Mouse (Mus musculus) T-helper 2 cell (primary cell): ENCODE measurements around the gene Nfib.

ENCODE experiments used
- in situ Hi-C: fragments of 300-600 bp; cut with MboI, MseI; formaldehyde crosslinking; loops from one replicate; pipeline ENCODE4 v1.15.1; 2025; ENCODE audit warnings: high pct_unique_total_duplicates

Gene Nfib

GRCm38 (mm10) chr4:82438631-82439030, 266.9 kb downstream of the Nfib start:
- in situ Hi-C loops, result no loop called here

DNA sequence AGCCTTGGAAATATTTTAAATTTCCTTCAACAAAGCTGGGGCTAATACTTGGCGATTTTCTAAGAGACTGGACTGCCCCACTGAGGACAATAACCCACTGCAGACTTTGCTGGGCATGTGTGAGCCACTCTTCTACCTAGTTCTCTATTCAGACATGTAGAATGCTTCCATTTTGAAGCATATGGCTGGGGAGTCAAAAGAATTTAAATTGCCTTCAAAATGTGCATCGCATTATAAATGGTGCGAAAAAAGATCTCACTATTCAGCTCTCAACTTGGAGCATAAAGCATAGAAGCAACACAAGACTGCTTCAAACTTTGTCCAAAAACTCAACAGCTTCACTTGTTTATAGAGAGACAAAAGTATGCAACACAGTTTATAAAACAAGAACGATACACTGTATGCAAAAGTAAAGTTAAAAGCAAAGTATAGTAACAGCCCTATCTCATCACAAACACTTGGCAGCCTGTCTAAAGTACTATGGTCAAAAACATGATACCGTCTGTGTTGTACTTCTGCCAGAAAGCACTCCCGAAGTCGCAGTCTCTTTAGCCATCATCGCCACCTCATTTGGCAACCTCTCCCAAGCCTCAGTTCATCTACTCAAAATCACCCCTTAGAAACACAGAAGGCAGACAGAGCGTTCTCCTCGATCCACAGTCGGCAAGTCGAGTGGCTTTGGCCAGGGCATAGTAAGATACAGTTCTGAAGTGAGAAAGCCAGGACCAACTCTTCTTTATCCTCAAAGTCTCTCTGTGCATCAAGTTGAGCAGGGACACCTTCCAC, 267.8 kb downstream of the Nfib start:
- in situ Hi-C loops, result no loop called here

DNA sequence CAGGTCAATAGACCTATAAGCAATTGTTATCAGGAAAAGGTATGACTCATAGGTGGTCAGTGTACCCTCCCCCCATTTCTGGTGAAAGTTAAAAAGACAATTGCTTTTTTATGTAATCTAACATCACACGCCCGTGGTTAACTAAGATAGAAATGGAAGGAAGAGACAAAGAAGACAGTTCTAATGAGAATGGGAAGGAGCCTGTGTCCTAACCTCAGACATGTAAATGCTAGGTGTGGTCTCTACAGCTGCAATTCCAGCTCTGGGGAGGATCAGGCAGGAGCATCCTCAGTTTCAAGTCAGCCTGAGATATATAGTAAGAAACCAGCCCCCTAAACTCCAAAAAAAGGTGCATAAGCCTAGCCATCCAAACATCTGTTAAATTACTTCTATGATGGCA, 268.9 kb downstream of the Nfib start:
- in situ Hi-C loops, result no loop called here

GRCm38 (mm10) chr4:82435716-82436115, 269.8 kb downstream of the Nfib start:
- in situ Hi-C loops, result no loop called here

GRCm38 (mm10) chr4:82433926-82434705, 271.4 kb downstream of the Nfib start:
- in situ Hi-C loops, result no loop called here

DNA sequence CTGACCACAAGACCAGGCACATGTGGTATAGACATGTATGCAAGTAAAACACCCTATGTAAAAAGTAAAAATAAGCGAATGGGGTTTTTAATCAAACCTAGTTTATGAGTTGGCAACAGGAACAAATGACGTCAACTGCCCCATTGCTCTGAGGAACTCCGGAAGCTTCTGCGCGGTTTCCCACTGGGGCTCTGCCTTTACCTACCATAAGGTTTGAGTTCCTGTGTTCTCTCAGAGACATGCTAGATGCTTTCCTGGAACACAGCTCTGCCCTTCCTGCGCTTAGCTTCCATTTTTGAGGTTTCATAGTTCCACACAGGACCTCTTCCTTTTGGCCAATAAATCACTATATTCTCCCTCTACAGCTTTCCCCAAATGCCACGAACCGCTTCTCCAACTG, 273.7 kb downstream of the Nfib start:
- in situ Hi-C loops, result no loop called here

GRCm38 (mm10) chr4:82430802-82431201, 274.7 kb downstream of the Nfib start:
- in situ Hi-C loops, result no loop called here

DNA sequence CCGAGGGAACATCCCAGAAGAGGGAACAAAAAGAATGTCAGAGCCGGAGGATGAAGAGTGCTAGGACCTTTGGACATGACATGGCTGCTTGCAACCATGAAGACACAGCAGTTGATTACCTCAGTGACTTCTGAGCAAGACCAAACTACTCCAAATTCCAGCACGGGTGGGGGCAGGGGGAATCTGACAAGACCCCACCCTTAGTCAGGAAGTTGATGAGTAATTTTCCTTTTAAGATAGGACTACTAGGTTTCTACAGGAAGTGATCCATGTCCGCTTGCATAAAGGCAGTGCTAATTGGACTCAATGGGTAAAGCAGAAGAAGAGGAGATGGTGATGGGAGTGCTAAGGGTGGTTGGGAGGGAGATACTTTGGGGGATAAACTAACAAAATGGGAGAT, 279.3 kb downstream of the Nfib start:
- in situ Hi-C loops, result no loop called here

GRCm38 (mm10) chr4:82418241-82418640, 287.3 kb downstream of the Nfib start:
- in situ Hi-C loops, result no loop called here

- in situ Hi-C loops, result no loop called here
These were observed 289.7 kb downstream of the Nfib start for GRCm38 (mm10) chr4:82415817-82416216.

DNA sequence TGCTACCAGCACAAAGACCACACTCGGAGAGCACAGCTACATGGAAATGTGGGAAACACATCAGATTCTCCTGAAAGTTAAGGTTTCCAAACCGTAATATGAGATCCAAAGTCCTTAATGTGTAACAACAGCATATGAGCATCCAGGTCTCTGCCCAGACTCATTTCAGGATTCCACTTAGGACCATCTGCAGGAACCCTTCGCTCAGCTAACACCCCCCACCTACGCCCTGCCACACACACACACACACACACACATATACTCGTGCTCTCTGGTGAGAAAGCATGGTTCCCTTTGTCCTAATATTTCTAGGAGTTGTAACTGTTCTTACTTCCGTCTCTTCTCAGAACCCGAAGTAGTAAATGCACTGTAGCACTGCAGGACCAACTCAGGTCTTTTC, 292.9 kb downstream of the Nfib start:
- in situ Hi-C loops, result no loop called here

GRCm38 (mm10) chr4:82411965-82412364, 293.6 kb downstream of the Nfib start:
- in situ Hi-C loops, result no loop called here

DNA sequence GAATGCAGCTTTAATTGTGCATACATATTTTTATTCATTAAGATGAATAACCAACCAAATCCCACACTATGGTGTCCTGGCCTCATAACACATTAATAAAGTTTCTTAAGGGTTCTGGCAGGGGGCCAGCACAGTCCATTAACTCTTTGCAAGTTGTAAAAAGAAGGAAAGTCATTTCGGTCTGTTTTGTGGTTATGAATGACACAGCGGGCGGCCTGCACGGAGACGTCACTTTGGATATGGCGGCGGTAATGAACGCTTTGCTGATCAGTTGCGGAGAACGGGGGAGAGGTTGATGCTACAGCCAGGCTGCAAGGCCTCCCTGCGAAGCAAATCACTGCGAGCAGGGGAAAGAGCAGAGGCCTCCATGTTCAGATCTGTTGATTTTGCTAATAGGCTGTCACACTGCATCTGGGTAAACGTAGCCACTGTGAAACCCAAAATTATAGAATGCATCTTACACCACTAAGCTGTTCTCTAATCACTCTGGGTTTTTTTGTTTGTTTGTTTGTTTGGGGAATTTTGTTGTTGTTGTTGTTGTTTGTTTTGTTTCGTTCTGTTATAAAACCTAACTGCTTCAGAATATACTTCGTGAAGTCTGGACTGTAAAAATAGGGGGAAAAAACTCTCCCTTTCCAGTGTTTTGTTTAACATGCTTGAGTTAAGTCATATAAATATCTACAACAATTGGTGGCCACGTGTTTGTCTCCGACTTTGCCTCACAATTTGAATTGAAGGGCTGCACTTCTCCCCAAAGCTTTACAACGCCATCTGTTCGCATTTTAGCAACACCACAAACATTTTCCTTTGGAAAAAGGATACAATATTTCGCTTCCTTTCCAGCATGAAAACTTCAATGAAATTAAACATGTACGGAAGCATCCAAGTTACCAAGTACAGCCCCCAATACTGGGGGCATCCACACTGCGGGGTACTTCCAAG, 296.8 kb downstream of the Nfib start:
- in situ Hi-C loops, result no loop called here

GRCm38 (mm10) chr4:82406511-82406910, 299.0 kb downstream of the Nfib start:
- in situ Hi-C loops, result no loop called here

DNA sequence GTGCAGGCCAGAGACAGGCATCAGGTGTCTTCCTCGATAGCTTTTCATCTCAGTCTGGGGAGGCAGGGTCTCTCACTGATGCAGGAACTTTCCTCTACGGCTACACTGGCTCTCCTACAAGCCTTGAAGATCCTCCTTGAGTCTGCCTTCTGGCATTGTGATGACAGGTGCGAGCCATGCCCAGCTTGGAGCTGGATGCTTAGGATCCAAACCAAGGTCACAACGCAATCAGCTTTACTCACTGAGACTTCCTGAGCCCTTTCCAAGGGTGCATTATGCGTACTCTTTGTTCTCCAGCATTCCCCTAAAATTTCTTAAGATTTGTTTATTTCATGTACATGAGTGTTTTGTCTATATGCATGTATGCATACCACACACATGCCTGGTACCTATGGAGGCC, 299.8 kb downstream of the Nfib start:
- in situ Hi-C loops, result no loop called here

- in situ Hi-C loops, result no loop called here
These were observed 301.4 kb downstream of the Nfib start for GRCm38 (mm10) chr4:82403975-82404651.

- in situ Hi-C loops, result no loop called here
These were observed 302.9 kb downstream of the Nfib start for GRCm38 (mm10) chr4:82402666-82403065.

DNA sequence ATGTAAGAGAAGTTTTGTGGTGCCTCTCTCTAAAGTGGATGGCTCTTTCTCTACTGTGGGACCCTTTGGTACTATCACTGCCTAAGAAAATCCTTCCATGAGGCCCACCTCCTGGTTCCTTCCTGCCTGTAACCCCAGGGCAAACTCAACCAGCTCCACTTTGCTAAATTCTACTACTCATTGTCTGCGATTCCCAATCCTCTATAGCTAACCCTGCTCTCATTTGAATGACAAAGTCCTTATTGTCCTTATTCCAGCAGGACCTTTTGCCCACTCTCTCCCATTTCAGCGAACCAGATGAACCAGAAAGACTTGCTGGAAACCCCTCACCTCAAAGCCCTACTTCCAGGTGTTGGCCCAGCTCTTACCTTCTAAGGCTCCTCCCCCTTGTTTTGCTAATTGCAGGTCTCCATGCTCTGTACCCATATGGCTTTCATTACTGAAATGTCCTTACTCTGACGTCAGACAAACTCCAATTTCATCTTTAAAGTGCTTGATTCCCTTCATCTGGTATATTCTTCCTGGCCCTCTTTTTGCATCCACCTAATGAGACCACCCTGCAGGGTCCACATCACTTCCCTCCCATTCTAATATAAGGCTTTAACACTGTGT, 304.0 kb downstream of the Nfib start:
- in situ Hi-C loops, result no loop called here

DNA sequence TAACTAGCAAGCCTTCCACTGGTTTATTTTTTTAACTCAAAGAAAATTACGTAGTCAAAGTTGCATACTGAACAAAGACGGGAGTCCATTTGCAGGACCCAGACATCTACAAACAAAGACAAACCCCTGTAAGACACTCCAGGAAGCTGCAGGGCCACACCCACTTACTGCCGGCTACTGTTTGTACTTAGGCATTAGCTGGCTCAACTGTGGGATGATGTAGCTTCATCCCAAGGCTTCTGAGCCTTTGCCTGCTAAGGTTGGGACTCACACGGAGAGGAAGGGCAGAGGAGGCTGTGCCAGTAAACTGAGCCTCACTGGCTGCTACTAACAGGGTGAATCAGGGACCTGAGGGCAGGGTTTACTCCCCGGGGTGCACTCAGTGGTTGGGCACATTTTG, 305.0 kb downstream of the Nfib start:
- in situ Hi-C loops, result no loop called here

GRCm38 (mm10) chr4:82399406-82400380, 305.9 kb downstream of the Nfib start:
- in situ Hi-C loops, result no loop called here
